22 mouse cellular contexts compared by ENCODE assay signal in the genomic region with DNA sequence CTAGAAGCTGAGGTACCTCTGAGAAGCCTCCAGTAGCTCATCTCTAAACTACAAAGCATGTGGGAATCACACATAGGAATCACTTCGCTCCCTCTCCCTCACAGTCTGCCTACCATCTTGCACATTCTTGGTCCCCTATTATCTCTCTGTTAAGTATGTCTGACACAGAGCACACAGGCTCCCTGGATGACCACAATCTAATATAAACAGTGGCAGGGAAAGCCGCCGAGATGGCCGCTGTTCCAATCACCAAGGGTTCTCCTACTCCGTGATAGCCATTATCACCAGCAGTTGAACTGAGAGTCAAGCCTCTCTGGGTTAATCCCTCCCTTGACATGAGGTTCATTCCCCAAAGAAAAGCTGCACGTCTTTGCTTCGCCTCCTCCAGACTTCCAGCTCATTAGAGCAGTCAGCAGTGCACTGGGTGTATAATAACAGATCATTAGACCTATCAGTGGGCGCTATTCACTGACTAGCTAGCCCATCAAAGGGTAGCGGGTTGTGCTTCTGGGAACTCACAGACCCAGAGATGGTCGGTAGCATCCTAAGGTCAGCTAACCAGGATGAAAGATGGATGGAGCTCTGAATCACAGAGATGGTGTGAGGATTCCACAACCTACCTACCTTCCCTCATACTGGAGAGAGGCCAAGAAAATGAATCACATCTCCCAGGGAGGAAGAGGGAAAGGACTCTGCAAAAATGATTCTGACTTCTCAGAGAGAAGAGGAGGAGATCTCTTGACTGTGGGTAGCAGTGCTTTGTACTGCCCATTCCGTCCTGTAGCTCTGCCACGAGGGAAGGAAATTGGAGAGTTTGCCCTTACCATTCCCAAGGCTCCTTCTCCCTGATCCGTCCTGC.
DNase-seq lines count a peak whose midpoint lies in the region; ATAC-seq and TF ChIP-seq lines count a peak whose summit lies in the region.
"Had no signal": no experiment of that assay in that cellular context is flagged by ENCODE, and none has a peak within 500 bp of the region (broad histone marks: within the 10 kb centered on the region; RNA-seq: fewer than 3 reads in every experiment).

No protein-coding gene starts in this region.

- no peaks in the 10 kb centered on the region for H3K36me3 ChIP-seq in forebrain, embryonic 13.5 days (ENCODE audit: poor library complexity, severe bottlenecking)
- no peaks in the 10 kb centered on the region for H3K36me3 ChIP-seq in forebrain, embryonic 15.5 days
- no peaks in the 10 kb centered on the region for H3K36me3 ChIP-seq in heart, embryonic 14.5 days (ENCODE audit: control insufficient read depth, insufficient read depth, low read length)
- no peaks in the 10 kb centered on the region for H3K36me3 ChIP-seq in heart, adult 2 months (ENCODE audit: control insufficient read depth, insufficient read depth, low read length)
- H3K36me3 ChIP-seq: embryonic facial prominence, embryonic 13.5 days; limb, embryonic 13.5 days; lung, embryonic 15.5 days; neural tube, embryonic 13.5 days had no signal

- no peaks in the 10 kb centered on the region for H3K9me3 ChIP-seq in forebrain, embryonic 13.5 days (replicated peaks)
- H3K9me3 ChIP-seq in forebrain, embryonic 15.5 days: no peaks in the 10 kb centered on the region
- H3K9me3 ChIP-seq in heart, embryonic 14.5 days (ENCODE audit: control insufficient read depth, low read length): no peaks in the 10 kb centered on the region
- H3K9me3 ChIP-seq: embryonic facial prominence, embryonic 13.5 days; limb, embryonic 13.5 days; lung, embryonic 15.5 days; neural tube, embryonic 13.5 days had no signal

- peaks cover 13% of the 10 kb centered on the region for H3K4me1 ChIP-seq in forebrain, embryonic 13.5 days
- 0 out of 2 replicates have a peak, but pooled peaks cover 3% of the 10 kb centered on the region for H3K4me1 ChIP-seq in forebrain, embryonic 15.5 days
- peaks cover 4 to 5% of the 10 kb centered on the region in 2 experiments; a peak in 2 of 4 replicates for H3K4me1 ChIP-seq in heart, embryonic 14.5 days (ENCODE audit: control insufficient read depth in 2 of 2, insufficient read depth in 2 of 2, low read length in 2 of 2)
- no peaks in the 10 kb centered on the region for H3K4me1 ChIP-seq in heart, adult 2 months (ENCODE audit: control insufficient read depth, insufficient read depth, low read length)
- H3K4me1 ChIP-seq: lung, embryonic 15.5 days had no signal

- peaks cover 16% of the 10 kb centered on the region; the same call in 1 of the 2 replicates for H3K27me3 ChIP-seq in forebrain, embryonic 13.5 days
- no peaks in the 10 kb centered on the region for H3K27me3 ChIP-seq in forebrain, embryonic 15.5 days
- H3K27me3 ChIP-seq in heart, embryonic 14.5 days (ENCODE audit: control insufficient read depth, insufficient read depth, low read length): no peaks in the 10 kb centered on the region
- H3K27me3 ChIP-seq in heart, adult 2 months (ENCODE audit: control insufficient read depth, insufficient read depth, low read length): no peaks in the 10 kb centered on the region
- H3K27me3 ChIP-seq: neural tube, embryonic 13.5 days had no signal

- TF ChIP-seq CTCF in heart, adult 2 months (IDR thresholded peaks at IDR 0.05): no peak

- no peak for TF ChIP-seq EP300 in heart, adult 2 months (IDR thresholded peaks at IDR 0.05; ENCODE audit: insufficient read depth, low read depth, low read length)

- no peak for ATAC-seq in forebrain, embryonic 13.5 days
- ATAC-seq in forebrain, embryonic 15.5 days (replicated peaks): no peak
- no peak for ATAC-seq in heart, embryonic 14.5 days (ENCODE audit: insufficient number of reproducible peaks, insufficient read depth, low FRiP score, low read depth)
- ATAC-seq: hindbrain, embryonic 16.5 days had no signal

- H3K79me2 ChIP-seq in heart, adult 2 months (replicated peaks; ENCODE audit: control insufficient read depth, insufficient read depth, low read length): no peaks in the 10 kb centered on the region

- H3K27ac ChIP-seq in forebrain, embryonic 13.5 days: no peak overlapping the region
- H3K27ac ChIP-seq in forebrain, embryonic 15.5 days (replicated peaks): no peak overlapping the region
- H3K27ac ChIP-seq in heart, embryonic 14.5 days (replicated peaks in 1 of 2; ENCODE audit: control insufficient read depth in 1 of 2, insufficient read depth in 1 of 2, low read depth in 2 of 2, low read length in 2 of 2): no peak overlapping the region
- no peak overlapping the region for H3K27ac ChIP-seq in heart, adult 2 months
- H3K27ac ChIP-seq: embryonic facial prominence, embryonic 13.5 days; limb, embryonic 13.5 days; lung, embryonic 15.5 days; macrophage; neural tube, embryonic 13.5 days had no signal

- H3K4me2 ChIP-seq in forebrain, embryonic 13.5 days: peak overlapping the region; percentile 7; the same call in 1 of the 2 replicates
- H3K4me2 ChIP-seq in forebrain, embryonic 15.5 days (replicated peaks): no peak overlapping the region
- peak overlapping the region; percentile 19 for H3K4me2 ChIP-seq in heart, embryonic 14.5 days (ENCODE audit: low read length)
- H3K4me2 ChIP-seq: embryonic facial prominence, embryonic 13.5 days; limb, embryonic 13.5 days; lung, embryonic 15.5 days; midbrain, embryonic 11.5 days; neural tube, embryonic 13.5 days had no signal

- no peak for DNase-seq in heart, adult 2 months
- peak; percentile 16 for DNase-seq in right cerebral cortex, adult 2 months (ENCODE audit: low spot score in 2 of 2)
- DNase-seq in right cerebral cortex, postnatal 4 days: no peak
- peak; percentile 22 for DNase-seq in telencephalon, adult 2 months (ENCODE audit: low read depth, low spot score)
- DNase-seq in kidney, adult 11 months: no peak
- DNase-seq: cerebellum, adult 11 months; cerebellum, postnatal 25 days; heart, postnatal 10 days; kidney, adult 2 months; kidney, postnatal 25 days; layer of hippocampus, adult 9-11 months; thymus, postnatal 4 days had no signal

- no peak overlapping the region for H3K4me3 ChIP-seq in forebrain, embryonic 13.5 days
- H3K4me3 ChIP-seq in forebrain, embryonic 15.5 days: no peak overlapping the region
- no peak overlapping the region for H3K4me3 ChIP-seq in heart, embryonic 14.5 days (ENCODE audit: control insufficient read depth in 1 of 2, insufficient read depth in 1 of 2, low read depth in 1 of 2, low read length in 2 of 2)
- no peak overlapping the region for H3K4me3 ChIP-seq in heart, adult 2 months
- H3K4me3 ChIP-seq: embryonic facial prominence, embryonic 13.5 days; limb, embryonic 13.5 days; lung, embryonic 15.5 days; neural tube, embryonic 13.5 days had no signal

- H3K9ac ChIP-seq in forebrain, embryonic 13.5 days: no peak overlapping the region
- H3K9ac ChIP-seq in forebrain, embryonic 15.5 days (replicated peaks): no peak overlapping the region
- H3K9ac ChIP-seq in heart, embryonic 14.5 days (ENCODE audit: low read length): no peak overlapping the region
- no peak overlapping the region for H3K9ac ChIP-seq in heart, adult 2 months (ENCODE audit: low read depth, low read length)
- H3K9ac ChIP-seq: embryonic facial prominence, embryonic 13.5 days; limb, embryonic 13.5 days; lung, embryonic 15.5 days; neural tube, embryonic 13.5 days had no signal

- intact Hi-C loops in heart, adult 2 months (cut with DNase I): no loop called here

- TF ChIP-seq POLR2A in heart, adult 2 months (IDR thresholded peaks at IDR 0.05; ENCODE audit: insufficient read depth, low read depth, low read length): no peak

- 26% methylated on average over 13 of the region's 13 CpGs for WGBS in forebrain, embryonic 13.5 days
- WGBS in forebrain, embryonic 15.5 days: 22% methylated on average over 13 of the region's 13 CpGs
- WGBS in heart, embryonic 14.5 days: 35% methylated on average over 13 of the region's 13 CpGs
- 37% methylated on average over 13 of the region's 13 CpGs for WGBS in heart, adult 2 months

Comparison
In these comparisons a context has a peak if more than half of its experiments do, and no peak if none do; other contexts are left out.
1. DNase-seq: peak in right cerebral cortex, adult 2 months (2 of 2) and telencephalon, adult 2 months (single experiment); none in heart, adult 2 months (0 of 2), right cerebral cortex, postnatal 4 days (single experiment) and kidney, adult 11 months (single experiment).